Mouse (Mus musculus) cerebellum, postnatal 4 days (tissue): ENCODE data around the gene Gm45618.
"Not testable (repeated sequence)": the region's sequence is repeated elsewhere in the genome, so short reads cannot be mapped to it uniquely, and the experiment has no call there.

Experiments used
- DNase-seq, 2 experiments: peaks; one replicate each; pipeline ENCODE4 v3.0.0; 2022; ENCODE audit warnings: low spot score in 2 of 2, mixed read lengths in 1 of 2

Gm45618 gene

DNA sequence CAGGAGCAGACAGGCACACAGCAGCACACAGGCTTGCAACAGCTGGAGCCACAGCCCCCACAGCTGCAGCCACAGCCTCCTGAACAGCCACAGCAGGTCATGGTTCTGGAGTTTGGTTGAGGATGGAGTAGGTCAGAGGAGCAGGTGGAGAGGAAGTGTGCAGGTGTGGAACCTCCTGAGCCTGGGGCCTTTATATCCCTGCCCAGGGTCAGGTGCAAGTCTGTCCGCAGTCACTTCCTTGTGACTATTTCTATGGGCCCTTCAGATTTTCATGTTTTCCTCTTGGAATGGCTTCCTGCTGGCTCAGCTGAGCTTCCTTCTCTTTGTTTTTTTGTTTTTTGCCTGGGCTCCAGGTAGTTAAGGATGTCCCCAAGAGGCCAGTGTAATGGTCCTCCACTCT is at the start of gene Gm45618:
Gene Gm45618 (minus strand): TSS at position 101 of the 400 bp plus-strand sequence.
- not testable (repeated sequence) for DNase-seq

DNA sequence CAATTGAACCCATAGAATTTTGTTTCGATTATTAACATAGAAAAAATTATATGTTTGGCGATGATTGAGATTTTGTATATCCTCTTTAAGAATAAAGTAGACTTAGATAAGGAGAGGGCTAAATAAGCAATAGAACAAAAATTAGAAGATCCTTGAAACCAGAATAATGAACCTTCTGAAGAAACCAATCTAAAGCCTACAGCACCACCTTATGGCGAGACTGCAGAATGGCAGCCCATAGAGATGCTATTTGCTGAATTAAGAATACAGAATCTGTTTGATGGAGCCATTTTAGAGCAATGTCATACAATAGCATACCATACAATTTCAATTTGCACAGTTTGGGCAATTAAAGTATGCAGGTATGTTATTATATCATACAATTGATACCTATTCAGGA is 49.3 kb upstream of the Gm45618 start:
- DNase-seq, result no peak

GRCm38 (mm10) chr7:142165639-142166038 is 45.1 kb upstream of the Gm45618 start, which contains the start of gene Gm4553:
Gm4553 (minus strand) TSS chr7:142165739.
- DNase-seq, result not testable (repeated sequence)

GRCm38 (mm10) chr7:142159366-142159765 is 38.8 kb upstream of the Gm45618 start:
- DNase-seq, result no peak

DNA sequence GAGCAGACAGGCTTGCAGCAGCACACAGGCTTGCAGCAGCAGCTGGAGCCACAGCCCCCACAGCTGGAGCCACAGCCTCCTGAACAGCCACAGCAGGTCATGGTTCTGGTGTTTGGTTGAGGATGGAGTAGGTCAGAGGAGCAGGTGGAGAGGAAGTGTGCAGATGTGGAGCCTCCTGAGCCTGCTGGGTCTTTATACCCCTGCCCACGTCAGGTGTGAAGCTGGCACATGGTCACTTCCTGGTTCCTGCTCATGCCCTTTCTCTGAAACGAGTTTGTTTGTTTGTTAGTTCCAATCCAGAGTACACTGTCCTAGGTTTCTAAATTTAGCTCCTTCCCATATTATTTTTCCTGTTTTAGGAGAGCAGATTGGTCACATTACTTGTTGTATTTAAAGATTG is 36.5 kb upstream of the Gm45618 start, which contains the start of gene Gm29735:
Gene Gm29735 (minus strand): TSS at position 101 of the 400 bp plus-strand sequence.
- not testable (repeated sequence) for DNase-seq

GRCm38 (mm10) chr7:142155308-142155707 is 34.8 kb upstream of the Gm45618 start:
- DNase-seq, result no peak

DNA sequence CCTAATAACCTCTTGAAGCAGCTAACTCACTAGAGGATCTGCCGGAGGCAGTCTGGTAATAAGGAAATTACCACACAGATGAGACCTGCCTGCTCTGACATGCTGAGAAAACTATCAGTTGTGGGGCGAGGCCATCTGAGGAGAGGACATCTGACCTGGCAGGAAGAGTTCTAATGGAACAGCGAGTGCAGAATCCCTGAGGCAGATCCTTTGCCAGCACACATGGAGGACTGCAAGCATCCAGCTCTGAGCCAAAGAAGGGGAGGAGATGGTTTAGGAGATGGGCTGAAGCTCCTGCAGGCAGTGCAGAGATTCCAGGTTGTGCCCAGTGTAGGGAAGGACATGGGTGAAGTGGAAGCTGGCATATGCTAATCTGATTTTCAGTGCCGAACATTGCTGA is 31.7 kb upstream of the Gm45618 start:
- DNase-seq, result no peak

- DNase-seq, result no peak
Observed at GRCm38 (mm10) chr7:142148633-142149032, 28.1 kb upstream of the Gm45618 start.

GRCm38 (mm10) chr7:142146033-142146432 is 25.5 kb upstream of the Gm45618 start:
- DNase-seq, result peak in 1 of 2 experiments; percentile 39

GRCm38 (mm10) chr7:142145413-142145940 is 24.9 kb upstream of the Gm45618 start:
- DNase-seq, result no peak

DNA sequence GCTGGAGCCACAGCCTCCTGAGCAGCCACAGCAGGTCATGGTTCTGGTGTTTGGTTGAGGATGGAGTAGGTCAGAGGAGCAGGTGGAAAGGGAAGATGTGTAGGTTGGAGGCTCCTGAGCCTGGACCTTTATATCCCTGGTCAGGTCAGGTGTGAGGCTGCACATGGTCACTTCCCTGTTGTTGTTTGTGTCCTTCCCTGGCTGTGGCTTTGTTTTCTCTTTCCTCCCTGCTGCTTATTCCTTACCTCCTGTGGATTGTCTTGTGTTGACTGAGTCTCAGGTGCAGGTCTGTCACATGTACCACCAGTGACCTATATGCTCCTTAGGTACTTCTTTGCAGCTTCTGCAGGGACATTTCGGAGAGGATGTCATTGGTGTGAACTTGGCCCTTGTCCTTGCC is 24.0 kb upstream of the Gm45618 start, which contains the start of gene Gm45337:
Gene Gm45337 (minus strand): TSS at position 101 of the 400 bp plus-strand sequence.
- DNase-seq, result no peak

GRCm38 (mm10) chr7:142143506-142144010 is 23.0 kb upstream of the Gm45618 start:
- not testable (repeated sequence) for DNase-seq

DNA sequence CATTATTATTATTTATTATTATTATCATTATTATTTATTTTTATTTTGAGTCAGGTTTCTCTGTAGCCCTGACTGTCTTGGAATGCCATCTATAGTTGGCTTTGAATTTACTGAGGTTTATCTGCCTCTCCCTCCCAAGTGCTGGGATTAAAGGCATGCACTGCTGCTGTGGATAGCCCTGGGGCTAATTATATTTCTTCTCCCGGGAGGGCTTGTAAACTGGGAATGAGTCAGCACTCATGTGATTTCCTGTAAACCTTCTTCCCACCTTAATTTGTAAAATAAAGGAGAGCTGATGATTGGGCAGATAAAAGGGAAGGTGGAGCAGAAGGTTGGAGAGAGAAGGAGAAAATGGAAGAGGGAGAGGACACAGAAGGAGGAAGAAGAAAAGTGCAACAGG is 20.2 kb upstream of the Gm45618 start:
- no peak for DNase-seq

- not testable (repeated sequence) for DNase-seq
Observed at GRCm38 (mm10) chr7:142135934-142136333, 15.4 kb upstream of the Gm45618 start, which contains the start of gene Gm39115. Gm39115 (minus strand) TSS chr7:142136034.

- DNase-seq, result peak in 1 of 2 experiments; percentile 18
Observed at GRCm38 (mm10) chr7:142134206-142134995, 13.9 kb upstream of the Gm45618 start.

DNA sequence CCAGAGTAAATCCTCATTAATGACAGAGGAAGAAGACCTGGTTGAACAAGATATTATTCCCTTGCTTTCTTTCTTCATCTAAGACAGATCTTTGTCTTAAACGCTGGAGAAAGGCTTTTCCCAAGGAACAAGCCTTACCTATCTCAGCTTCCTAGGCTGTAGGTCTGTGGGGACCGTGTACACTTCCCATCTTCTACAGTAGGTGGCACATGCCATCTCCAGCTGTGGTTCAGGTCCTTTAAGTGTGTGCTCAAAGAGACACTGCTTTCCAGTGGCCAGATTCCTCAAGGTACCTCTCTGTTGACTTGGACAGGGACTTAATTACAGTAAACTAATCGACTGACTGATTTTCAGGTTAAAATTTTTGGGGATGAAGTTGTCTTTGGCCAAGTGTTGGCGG is 8.3 kb upstream of the Gm45618 start:
- DNase-seq, result no peak

- DNase-seq, result peak in 1 of 2 experiments; percentile 10
Observed at GRCm38 (mm10) chr7:142119632-142120031, 897 bp downstream of the Gm45618 start.

GRCm38 (mm10) chr7:142104747-142105146 is 15.8 kb downstream of the Gm45618 start:
- DNase-seq, result no peak

DNA sequence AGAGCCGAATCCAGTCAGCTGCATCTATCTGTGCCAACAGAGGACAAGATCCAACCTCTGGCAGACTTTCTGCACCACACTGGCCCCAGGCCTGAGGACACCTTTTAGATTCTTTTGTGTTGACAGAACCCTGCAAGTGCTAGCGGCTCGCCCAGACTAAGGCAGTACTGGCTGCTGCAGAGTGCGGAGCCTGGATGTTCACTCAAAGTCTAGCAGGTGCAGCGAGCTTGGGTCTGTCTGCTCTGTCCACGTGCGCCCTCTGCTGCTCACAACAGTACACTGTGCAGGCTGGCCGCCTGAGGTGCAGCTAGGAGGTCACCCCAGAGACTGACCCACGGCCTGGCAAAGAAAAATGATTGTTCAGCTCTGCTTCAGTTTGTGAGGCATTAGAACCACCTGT is 22.8 kb downstream of the Gm45618 start:
- peak; percentile 71 to 78 for DNase-seq

DNA sequence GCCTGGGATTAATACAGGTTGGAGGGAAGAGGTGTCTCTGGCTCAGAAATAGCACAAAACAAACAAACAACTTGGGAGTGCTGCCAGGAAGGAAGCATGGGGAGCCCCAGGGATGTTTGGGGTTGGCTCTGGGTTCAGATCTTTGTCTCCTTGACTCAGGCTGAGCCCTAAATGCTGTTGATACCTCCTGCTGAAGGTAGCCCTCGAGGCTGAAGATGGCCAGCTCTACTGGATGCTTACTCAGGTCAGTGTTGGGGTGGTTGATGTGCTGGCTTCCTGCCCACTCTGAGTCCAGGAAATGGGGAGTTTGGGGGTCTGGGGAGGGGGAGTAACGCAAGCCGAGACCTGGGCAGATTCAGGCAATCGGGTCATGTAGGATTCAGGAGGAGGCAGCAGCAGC is 23.8 kb downstream of the Gm45618 start:
- DNase-seq, result no peak

DNA sequence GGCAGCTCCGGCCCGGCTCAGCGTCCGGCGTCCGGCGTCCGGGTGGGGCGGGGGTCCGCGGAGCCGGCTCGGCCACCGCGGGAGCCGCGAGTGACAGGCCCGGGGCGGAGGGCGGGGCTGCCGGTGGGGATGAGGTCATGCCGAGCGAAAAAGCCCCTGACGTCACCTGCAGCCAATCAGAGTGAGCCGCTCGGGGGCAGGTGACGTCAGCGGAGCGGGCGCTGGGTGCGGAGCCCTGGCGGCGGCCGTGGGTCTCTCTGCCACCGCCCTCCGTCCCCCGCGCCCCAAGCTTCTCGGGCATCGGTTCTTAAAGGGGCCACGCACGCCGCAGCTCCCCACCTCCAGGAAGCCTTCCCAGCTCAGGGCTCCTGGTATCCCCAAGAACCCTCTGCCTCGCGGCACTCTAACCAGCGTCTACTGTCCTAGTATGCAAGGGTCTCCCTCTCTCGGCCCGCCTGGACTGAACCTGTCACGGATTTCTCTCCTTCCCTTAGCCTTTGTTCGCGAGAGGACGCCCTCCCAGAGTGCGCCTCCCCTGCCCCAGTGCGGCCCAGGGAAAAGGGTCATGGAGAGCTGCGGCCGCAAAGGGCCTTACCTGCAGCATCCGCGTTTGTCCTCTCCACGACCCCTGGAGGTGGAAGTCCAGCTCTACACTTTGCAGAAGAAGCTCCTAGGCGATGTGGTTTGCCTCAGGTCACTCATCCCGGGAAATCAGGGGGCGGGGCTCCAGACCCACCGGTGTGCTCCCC is 25.2 kb downstream of the Gm45618 start, which contains the start of gene Dusp8:
Gene Dusp8 (minus strand): TSS at position 661 of the 749 bp plus-strand sequence.
- DNase-seq, result peak; percentile 92 to 95
